Mouse (Mus musculus): ENCODE measurements around the gene Opn1sw.
A peak's percentile ranks its signal among the peaks of the same experiment; 100 is the strongest.
"Not testable (repeated sequence)": the region's sequence is repeated elsewhere in the genome, so short reads cannot be mapped to it uniquely, and the experiment has no call there.

The Opn1sw gene

DNA sequence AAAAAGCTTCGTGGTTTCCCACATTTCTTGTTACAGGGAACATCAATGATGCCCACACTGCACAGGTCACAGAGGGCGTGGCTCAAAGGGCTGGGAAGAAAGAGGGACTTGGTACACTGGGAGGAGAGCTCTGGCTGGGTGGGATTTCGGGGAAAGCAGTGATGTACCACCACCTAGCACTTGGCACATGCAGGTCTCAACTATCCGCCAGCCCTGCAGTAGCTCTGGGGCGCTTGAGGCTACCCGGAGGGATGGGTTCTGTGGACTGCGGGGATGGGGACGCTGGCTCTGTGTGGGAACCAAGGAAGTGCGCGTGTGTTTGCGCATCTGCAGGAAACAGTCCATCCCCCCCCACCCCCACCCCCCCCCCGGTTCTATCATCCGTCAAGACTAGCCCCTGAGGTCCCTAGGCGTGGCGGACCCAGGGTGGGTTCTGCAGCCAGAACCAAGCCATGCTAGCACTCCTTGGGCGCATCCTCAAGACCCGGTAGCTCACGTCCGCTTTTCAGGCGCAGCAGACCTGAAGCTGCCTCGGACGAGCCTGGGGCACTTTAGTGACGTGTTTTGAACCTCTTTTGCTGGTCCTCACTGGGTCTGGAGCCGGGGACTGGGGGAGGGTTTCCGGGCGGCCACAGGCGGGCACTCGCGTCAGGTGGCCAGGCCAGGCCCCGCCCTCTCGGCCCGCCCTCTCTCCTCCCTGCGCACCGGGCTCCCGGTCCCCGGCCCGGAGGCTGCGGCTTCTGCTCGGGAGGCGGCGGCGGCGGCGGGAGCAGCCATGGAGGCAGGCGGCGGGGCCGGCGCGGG, 7.8 kb upstream of the Opn1sw start, which contains the start of gene Ccdc136:
Ccdc136 (plus strand) TSS at position 400 of the 804 bp plus-strand sequence.
- peak; percentile 83 to 88 for DNase-seq

DNA sequence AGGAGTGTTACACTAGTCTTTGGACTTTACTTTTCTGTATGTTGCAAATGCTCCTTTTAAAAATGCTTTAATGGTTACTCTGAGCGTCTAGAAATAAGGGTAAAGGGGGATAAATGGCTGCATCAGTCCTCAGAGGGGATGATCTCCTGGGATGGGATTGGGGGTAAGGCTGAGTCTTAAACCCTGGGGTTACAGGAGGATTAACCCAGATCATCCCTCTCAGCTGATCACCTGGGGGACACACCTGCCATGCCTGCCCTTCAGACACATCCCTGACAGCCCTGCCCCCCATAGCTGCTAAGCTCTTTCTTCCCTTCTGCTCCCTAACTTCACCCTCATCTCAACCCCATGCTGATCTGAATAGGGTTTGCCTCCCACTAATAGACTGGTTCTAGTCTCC, 6.0 kb upstream of the Opn1sw start:
- no peak for DNase-seq

DNA sequence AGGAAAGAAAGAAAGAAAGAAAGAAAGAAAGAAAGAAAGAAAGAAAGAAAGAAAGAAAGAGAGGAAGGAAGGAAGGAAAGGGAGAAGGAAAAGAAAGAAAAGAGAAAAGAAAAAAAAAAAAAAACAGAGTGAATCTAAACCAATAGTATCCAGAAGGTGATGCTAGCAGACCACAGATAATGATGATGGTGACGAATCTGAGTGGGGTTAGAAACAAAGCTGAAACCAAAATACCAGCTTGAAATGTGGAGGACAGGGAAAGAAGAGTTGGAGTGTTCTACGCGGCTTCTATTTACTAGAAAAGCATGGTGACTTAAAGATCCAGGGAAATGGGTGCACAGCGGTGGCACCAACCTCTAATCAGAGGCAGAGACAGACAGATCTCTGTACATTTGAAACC, 3.5 kb upstream of the Opn1sw start:
- DNase-seq, result no peak

DNA sequence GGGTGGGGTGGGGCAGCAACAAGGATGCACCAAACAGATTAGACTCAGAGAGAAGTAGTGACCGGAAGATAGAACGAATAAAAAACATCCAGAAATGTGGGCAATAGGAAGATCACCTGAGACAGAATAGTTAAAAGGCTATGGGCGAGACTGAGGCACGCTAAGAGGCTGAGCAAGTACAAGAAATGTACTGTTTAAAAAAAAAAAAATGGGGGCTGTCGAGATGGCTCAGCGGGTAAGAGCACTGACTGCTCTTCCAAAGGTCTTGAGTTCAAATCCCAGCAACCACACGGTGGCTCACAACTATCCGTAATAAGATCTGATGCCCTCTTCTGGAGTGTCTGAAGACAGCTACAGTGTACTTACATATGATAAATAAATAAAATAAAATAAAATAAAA, 3.0 kb upstream of the Opn1sw start:
- not testable (repeated sequence) for DNase-seq

DNA sequence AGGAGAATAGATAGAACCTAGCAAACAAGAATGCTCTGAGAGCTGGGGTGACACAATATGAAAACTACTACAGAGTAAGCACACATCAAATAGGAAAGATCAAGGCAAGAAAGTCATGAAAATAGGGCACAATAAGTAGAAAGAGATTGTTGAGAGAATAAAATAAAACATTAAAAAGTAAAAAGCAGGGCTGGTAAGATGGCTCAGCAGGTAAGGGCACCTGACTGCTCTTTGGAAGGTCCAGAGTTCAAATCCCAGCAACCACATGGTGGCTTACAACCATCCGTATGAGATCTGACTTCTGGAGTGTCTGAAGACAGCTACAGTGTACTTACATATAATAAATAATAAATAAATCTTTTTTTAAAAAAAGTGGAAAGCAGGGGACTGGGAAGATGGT, 2.2 kb upstream of the Opn1sw start:
- DNase-seq, result not testable (repeated sequence)

DNA sequence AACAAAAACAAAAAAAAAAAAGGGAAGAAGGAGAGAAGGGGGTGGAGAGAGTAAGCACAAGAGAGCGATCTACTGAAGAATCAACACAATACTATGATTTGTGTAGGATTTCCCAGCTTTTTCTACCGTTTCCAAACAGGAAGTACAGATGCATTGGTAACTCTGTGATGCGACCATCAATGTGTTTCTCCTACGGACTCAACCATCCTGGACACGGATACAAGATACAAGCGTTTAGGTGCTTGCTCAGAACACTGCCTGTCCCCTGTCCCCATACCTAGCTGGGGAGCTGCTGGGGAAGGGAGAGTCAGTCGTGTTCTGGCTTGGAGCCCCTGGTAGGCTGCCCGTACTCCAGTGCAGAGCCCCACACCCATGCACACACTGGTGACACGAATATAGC, 1.2 kb upstream of the Opn1sw start:
- DNase-seq, result no peak

DNA sequence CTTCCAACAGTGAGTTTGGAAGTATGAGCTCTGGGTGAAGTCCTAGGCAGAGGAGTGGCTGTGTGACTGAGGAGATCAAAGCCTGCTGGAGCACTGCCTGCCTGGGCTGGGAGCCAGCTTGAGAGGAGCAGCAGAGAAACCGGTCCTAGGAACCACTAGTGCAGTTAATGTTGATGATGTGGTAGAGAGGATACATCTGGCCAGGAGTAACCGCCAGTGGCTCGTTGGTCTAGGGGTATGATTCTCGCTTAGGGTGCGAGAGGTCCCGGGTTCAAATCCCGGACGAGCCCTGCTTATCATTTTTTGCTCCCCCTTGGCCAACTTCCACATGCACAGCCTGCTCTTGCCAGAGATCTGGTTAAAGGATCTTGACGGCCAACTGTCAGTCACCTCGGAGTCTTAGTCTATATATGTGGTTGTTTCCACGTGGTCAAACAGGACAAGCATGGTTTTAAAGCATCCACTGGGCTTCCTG, 375 bp upstream of the Opn1sw start:
- peak; percentile 89 to 90 for DNase-seq

DNA sequence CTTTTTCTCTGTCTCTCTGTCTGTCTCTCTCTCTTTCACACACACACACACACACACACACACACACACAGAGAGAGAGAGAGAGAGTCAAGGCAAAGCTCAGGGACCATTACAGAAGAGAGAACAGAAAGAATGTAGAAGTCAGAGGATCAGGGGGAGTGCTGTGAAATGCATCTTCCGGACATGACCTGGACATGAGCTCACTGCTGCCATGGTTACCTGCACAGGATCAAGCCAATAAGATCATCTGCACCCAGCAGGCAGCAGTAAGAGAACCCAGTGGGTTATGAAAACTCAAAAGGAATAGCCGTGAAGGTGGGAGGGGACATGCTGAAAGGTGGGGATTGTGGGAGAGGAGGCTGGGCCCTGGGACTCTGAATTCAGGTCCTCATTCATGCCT, 5.8 kb downstream of the Opn1sw start:
- no peak for DNase-seq

DNA sequence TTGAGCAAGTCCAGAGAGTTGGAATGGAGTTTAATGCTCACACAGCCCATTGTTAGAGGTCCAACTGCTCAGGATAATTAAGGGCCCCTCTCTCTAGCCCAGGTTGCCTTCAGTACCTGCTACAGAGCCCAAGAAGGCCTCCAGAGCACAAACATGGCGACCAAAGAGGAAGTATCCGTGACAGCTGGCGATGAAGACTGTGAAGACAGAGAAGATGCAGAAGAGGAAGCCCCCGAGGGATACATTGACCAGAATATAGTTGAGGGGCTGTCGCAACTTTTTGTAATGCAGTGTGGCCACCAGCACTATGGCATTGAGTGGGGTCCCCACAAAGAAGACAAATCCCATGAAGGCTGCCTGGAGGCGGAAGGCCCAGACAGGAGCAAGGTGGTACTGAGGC, 8.3 kb downstream of the Opn1sw start:
- no peak for DNase-seq

DNA sequence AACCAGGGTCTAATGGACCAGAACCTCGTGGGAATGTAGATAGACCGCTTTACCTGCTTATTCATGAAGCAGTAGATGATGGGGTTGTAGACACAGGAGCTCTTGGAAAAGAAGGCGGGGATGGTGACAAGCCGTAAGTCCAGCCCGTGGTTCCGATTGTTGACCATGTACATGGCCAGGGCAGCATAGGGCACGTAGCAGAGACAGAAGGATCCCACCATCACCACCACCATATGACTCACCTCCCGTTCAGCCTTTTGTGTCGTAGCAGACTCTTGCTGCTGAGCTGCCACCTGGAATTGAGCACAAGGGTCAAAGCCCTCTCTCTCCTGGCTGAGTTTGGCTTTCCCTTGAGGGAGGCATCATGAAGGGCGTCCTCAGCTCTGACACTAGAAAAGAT, 9.6 kb downstream of the Opn1sw start:
- DNase-seq, result no peak

DNA sequence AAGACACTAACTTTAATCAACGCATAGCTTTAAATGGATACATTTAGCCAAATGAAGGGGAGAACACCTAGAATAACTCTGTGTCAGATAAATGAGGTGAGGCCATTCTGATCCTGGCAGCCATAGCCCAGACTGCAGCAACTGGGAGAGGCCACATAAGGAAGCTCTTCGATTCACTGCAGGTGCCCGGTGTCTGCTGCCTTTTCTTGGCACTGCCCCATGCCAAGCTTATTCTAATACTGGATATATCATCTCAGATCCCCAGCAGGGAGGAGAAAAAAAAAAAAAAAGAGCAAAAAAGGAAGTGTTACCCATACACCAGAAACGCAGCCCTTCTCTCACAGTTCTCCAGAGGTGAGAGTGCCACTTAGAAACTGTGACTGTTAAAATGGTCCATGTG, 10.9 kb downstream of the Opn1sw start:
- DNase-seq, result peak; percentile 39

DNA sequence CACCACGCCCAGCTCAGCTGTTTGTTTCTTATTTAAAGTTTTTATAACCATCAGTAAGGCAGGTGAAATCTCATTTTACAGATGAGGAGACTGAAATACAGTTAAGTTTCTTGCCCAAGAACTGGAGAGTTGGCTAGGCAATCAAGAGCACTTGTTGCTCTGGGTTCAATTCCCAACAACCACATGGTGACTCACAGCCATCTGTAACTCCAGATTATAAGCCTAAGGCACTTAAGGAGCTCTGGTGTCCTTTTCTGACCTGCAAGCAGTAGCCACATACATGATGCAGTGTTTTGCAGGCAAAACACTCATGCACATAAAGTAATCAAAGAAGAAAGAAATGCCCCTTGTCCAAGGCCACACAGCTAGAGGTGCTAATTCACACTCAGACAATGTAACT, 23.0 kb downstream of the Opn1sw start:
- DNase-seq, result no peak

DNA sequence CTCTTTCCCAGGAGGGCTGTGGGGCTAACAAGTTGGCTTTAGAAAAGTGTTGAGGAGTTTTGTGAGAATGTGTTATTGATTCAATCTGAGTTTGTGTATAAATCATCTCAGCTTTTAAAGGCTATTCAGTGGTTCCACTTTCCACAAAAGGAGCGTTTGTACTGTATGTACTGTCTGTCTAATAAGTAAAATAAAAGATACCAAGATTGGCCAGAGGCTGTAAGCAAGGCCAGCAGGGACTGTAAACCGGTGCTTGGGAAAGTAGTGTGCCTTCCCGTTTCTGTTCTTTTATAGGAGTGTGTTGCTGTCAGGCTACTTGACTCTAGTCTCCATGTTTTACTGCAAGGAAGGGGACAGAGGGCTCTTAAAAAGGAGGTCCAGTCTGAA, 25.1 kb downstream of the Opn1sw start:
- DNase-seq, result no peak

DNA sequence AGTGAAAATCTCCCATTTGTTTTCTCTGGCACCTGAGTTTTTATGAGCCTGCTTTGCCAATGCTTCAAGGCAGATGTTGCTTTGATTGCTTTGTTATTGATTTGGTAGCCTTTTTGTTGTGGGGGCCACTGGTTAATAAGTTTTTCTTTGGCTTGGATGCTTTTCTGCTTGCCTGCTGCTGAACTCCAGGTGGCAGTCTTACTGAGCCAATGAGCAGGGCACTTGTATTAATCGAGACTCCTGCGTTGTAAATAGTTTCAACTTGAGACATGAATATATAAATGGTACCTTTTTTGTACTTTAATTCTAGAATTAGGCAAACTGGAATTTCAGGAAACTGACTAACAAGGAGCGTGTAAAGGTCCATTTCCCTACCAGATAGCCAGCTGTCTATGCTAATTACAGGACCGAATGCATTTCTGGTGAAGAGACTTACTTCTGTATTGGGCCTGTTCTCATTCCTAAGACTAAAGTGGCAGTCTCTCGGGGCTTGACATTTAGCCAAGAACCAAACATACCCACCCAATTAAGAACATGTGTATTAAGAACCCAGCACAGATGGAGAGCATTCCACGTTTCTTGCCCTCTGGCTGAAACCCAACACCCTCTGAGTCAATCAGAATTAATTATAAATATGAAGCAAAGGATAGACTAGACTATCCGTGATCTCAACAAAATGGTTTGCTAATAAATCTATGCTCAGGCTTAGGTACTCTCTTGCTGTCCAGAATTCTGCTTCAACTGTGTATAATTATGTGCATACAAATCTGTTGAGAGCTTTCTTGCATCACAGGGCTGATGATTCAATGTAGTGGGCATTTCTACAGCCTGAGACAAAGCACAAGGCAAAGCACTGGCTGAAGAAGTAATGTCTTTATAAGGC, 25.8 kb downstream of the Opn1sw start:
- DNase-seq, result peak in 1 of 2 experiments; percentile 18

DNA sequence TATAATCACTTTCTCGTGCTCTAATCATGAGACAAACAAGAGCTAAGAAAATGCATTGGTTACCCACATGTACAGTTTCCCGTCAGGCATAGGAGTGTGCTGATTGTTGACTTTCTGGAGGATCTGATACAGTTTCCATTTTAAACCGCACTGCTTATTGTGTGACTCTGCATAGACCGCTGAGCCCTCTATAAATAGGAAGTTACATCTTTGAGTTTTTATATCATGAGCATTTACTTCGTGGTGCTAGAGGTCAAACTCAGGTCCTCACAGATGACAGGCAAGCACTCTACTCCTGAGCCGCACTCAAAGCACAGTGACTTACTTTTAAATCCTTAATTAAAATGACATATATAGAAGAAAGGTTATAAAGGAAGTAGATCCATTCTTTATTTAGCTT, 28.1 kb downstream of the Opn1sw start:
- DNase-seq, result no peak

DNA sequence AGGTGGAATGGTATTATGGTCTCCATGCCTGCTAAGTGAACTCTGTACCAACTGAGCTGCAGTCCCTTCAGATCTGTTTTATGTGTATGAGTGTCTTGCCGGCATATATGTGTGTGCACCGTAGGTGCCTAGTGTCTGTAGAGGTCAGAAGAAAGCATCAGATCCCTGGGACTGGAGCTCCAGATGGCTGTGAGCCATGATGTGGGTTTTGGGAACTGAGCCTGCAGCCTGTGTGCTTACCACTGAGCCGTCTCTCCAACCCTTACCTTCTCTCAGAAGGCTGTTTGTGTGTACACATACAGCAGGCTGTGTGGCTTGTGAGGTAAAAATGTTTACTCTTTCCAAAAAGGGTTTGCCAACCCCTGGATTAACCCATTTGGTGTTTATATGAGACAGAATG, 28.9 kb downstream of the Opn1sw start:
- DNase-seq, result peak; percentile 14 to 22

DNA sequence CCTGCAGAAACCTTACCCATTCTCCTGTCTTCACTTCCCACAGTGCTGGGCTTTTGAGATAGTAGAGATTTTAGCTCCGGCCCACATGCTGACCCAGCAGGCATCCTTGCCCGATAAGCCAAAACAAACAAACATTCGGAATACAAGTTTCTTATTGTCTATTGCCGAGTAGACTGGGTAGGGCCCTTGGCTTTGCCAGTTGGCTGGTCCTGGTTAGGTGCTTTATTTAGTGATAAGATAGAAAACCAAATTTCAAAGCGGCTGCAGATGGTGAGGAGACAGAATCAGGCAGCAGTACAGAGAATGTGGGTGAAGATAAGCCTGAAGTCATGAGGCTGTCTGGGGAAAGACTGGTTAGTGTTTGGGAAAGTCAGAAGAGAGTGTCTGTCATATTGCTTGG, 35.5 kb downstream of the Opn1sw start:
- DNase-seq, result peak in 1 of 2 experiments; percentile 10

DNA sequence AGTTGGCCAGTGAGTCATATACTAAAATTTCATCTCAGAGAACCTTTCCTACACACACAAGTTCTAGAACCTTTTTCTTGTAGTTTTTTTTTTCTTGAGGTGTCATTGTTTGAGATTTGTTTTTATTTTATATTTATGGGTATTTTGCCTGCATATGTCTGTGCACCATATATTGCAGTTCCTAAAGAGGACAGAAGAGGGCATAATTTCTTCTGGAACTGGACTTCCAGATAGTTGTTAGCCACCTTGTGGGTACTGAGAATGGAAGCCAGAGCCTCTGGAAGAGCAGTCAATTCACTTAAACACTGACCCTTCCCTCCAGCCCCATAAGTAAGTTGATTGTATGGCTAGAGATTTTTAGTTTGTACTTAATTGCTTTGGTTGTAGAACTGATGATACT, 36.7 kb downstream of the Opn1sw start:
- DNase-seq, result no peak

DNA sequence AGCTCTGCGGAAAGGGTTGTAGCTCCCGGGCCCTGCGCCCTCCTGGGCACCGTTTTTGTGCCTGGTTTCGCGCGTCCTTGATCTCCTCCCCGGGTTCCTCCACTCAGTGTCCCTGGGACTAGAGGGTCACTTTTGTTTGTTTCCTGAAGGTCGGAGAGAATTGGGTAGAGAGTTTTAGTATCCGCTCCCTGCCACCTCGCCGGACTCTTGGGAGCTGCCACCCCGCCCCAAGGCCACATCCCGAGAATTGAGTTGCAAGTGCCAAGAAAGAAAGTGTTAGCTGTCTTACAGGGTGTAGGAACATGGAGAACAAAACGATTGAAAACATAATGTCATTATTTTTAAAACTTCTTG, 39.9 kb downstream of the Opn1sw start:
- no peak for DNase-seq

DNA sequence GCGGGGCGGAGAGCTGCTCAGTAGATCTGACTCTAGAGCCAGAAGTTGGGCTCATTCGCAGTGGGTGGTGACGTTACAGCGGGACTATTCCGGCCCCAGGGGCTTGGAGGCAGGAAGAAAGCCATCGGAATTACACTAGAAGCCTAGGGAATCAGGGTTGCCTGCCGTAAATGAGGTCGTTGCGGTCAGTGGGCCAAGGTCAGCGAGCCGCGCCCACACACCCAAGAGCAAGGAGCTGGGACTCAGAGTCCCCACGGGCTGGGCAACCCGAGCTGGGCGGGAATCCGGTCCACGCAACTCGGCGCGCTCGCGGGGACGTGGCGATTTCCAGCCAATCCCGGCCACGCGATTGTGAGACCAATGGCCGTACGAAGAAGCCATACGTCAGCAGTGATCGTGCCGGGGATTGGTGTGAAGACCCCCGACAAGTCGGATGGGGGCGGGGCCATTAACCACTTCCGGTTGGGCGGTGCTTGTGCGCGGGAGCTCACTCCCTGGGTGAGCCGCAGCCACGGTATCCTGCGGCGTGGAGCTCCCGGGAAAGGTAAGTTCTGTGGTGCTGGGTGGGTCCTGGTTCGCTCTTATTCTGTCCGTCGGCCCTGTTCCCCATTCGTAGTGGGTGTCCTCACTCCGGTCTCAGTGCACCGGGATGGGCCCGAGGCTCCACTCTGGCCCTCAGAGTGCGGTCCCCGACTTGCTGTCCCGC, 40.5 kb downstream of the Opn1sw start, which contains the start of gene Calu:
Calu (plus strand) TSS at position 405 of the 706 bp plus-strand sequence.
- DNase-seq, result peak; percentile 99 to 100

DNA sequence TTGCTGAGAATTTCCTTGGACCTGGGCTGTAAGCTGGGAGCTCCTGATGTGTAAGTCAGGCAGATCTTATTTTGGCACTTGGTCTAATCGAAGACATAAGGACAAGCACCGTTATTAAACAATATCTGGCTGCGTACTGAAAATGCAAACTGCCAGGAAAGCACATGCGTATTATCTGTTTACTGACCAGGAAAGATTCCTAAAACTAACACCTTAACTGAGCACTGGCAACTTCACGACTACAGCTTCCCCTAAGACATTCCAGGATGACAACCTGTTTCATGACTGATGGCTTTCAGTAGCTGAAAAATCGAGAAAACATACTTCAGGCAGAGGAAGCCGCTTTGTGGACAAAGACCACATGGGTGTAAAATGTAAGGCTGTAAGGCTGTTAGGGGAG, 41.1 kb downstream of the Opn1sw start:
- no peak for DNase-seq

DNA sequence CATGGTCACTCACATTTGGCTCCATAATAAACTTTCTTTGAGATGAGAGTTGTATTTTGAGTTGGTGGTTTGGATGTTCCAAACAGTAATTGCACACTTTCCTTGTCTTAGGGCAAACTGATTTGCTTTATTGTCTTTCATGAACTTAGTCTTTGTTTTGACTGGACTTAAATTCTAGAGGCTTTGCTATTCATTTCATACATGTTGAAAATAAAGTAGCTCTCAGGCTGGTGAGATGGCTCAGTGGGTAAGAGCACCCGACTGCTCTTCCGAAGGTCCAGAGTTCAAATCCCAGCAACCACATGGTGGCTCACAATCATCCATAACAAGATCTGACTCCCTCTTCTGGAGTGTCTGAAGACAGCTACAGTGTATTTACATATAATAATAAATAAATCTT, 41.8 kb downstream of the Opn1sw start:
- not testable (repeated sequence) for DNase-seq

DNA sequence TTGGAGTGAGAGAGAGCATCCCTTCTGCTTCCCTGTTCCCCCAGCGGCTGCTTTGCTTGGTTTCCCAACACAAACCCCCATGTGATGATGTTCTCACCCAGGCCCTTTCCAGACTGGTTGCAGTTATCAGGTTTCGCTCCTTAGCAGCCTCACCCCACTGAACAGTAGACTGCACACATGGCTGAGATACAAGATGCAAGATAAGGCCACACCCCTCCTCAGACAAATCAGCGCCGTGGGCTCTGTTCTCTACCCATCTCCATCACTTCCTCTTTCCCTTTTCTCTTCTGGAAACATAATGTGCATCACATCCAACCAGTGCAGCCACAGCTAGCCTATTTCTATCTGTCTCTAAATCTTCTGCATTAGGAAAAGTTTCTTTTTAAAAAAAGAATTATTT, 58.8 kb downstream of the Opn1sw start:
- no peak for DNase-seq
